Mouse (Mus musculus) gastrocnemius, adult 18-20 months (tissue): ENCODE measurements around the gene Dad1. TPM values are rescaled to one million over a fixed set of nuclear protein-coding genes. Genes with fewer than 3 reads are reported as not detected.
"Not testable (repeated sequence)": the region's sequence is repeated elsewhere in the genome, so short reads cannot be mapped to it uniquely, and the experiment has no call there.

Source experiments
- DNase-seq: peaks from one replicate; pipeline ENCODE4 v3.0.0; 2021; ENCODE audit warnings: low spot score
- total RNA-seq, 2 experiments: library from RNA; stranded (reverse); gene quantifications; 2 replicates each; pipeline ENCODE4 v1.2.3; 2021

Gene Dad1
- total RNA-seq, 2 experiments from 2014 or later: 66.6 to 77.4 TPM

DNA sequence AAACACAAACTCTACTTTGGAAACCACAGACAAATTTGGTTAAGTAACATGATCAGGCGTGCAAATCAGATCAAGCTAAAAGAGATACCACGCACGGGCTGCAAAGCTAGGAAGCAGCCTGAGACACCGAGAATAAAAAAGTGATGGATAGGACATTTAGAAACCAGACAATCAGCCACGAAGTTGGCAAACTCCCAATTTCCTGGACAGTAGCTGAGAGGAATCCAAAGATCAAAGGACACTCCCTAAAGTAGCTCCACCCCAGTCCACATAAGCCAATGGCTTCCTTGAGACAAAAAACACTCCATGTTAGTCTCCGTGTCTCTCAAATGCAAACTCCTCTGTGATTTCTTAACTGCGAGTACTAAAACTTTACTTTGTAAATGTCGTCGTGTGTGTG, 4.6 kb downstream of the Dad1 start:
- no peak for DNase-seq

DNA sequence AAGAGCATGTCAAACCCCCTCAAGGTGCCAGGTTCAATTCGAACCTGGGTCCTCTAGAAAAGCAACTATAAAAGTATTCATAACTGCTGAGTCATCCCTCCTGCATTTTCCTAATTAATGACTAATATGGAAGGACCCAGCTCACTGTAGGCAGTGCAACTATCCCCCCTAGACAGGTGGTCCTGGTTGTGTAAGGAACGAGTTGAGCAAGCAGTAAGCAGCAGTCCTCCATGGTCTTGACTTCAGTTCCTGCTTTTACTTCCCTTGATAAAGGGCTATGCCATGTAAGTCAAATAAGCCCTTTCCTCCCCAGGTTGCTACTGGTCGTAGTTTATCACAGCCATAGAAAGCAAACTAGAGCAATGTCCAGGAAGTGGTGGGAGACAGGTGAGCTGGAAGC, 7.7 kb downstream of the Dad1 start:
- no peak for DNase-seq

DNA sequence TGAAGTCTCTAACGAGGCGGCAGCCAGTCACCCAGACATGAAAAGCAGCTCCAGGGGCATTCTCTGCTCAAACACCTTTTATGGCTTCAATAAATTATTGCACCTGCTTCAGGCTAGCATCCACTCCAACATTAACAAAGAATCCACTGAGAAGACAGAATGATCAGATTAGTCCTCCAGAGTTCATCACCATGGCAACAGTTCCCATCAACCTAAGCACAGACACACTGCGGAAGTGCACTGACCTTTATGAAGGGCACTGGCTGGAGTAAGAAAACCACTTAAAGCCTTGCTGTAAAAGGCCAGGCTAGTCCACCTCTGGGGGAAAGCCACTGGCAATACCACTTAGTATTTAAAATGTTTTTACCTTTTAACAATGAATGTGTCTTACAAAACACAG, 9.7 kb downstream of the Dad1 start:
- no peak for DNase-seq

DNA sequence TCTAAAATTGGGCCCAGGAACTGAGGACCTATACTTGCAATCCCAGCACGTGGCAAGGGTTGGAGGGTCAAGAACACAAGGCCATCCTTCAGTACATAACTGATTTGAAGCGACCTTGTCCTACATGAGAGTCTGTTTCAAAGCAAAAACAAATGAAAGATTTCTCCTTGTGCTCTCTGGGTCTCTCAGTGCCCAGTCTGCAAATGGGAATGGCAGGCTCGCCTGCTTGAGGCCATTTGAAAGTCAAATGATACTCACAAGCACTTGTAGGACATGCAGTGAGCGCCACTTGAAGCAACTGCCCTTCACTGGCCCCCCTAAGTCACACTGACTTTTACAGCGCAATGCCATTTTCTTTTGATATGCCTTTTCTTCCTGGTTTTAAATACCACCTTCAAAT, 13.4 kb downstream of the Dad1 start:
- no peak for DNase-seq

DNA sequence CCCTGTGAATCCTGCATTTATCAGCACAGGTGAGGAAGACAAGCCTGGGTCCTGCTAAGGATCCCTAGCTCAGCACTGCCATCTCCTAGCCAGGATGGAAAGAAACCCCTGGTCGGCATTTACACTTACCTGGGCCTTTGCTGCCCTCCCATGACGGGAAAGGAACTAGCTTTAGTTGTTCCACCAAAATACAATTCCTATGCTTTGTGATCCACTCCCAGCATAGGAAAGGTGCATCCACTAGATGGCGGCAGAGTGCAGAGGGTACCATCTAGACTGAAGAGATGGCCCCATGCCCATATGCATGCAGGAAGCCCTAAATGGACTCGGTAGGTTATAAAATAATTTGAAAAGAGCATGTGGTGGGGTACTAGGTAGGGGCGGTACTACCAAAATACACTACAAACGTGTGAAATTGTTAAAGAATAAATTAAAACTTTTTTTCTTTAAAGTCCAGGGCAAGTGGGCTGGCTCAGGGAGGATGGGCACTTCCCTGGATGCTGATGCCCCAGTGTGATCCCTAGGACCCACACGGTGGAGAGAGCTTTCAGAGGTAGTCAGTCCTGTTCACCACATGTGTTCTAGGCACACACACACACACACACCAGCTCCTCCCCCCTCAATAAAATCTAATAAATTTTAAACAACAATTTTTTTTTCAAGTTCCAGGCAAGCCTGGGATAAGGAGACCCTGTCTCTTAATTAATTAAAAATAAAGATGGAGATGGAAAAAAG, 14.7 kb downstream of the Dad1 start:
- DNase-seq: peak; percentile 82

DNA sequence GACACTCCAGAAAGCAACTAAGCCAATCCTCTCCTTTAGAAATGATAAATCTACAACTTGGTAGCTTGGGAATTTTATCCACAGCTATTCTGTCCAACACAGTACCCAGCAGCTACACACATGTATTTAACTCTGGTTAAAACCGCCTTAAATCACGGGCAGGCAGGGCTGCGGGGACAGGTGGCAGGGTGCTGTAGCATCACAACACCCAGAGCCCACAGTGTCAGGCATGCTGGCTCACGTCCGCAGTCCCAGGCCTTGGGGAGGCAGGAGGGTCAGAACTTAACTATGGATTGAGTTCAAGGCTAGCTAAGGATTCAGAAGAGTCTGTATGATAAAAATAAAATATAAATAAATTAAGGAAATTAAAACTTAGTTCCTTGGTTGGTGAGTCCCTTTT, 17.0 kb downstream of the Dad1 start:
- no peak for DNase-seq

DNA sequence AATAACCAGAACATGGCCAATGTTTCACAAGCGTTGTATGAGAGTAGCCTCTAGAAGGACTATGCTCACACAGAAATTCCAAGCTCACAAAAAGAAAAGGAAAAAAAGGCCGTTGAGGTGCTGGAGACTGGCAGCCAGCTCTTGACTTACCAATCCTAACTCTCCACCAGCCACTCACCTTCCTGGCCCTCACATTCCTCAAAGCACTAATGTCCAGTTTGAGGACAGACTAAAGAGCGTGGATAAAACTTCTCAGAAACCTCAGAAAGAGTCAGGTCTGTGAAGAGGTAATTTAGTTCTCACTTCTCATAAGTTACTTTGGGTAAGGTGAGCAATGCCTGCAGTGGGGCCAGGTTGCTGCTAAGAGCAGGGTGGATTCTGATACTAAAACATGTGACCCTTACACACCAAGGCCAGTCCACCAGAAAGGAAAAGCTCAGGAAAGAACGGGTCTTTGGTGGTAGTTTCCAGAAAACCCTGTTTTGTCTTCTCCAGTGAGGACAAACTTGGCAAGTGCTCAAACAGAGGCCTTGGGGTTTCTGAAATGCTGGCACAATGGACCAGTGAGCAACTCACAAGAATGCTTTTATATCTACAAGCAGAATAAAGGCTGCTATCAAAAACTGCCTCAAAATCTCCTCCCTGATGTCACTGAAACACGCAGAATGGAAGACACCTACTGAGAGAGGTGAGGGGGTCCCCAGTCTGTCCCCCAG, 17.9 kb downstream of the Dad1 start:
- no peak for DNase-seq

DNA sequence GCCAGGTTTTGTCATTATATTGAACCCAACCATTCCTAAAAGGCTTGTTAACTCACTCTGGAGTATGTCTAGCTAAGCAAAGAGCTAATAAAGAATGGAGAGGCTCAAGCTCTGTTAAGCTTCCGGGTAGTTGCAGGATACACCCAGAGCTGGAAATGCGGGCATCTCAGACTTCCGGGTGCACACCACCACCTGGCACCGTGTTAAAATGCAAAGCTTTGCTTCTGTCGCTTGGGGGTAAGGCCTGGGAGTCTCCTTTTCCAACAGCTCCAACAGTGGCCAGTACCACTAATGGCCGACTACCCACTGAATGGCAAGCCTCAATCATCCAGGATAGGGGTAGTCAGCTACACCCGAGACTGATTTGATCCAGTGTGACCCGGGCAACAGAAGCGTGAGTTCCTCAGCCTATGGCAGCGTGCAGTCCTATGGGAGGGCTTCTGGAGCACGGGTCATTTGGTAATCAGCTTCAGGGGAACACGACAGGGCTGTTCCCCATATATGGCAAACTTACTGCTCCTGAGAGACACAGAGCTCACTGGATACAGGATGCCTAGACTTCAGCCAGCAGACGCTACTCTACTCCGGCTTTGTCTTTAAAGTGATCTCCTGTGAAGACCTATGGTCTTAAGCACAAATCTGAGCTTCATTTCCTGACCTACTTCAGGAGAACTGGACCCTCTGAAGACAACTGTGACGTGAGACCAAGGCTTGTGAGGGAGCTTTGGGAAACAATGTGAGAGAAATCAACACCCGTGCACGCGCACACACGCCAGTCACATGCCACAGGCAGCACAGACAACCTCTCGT, 19.5 kb downstream of the Dad1 start:
- no peak for DNase-seq

DNA sequence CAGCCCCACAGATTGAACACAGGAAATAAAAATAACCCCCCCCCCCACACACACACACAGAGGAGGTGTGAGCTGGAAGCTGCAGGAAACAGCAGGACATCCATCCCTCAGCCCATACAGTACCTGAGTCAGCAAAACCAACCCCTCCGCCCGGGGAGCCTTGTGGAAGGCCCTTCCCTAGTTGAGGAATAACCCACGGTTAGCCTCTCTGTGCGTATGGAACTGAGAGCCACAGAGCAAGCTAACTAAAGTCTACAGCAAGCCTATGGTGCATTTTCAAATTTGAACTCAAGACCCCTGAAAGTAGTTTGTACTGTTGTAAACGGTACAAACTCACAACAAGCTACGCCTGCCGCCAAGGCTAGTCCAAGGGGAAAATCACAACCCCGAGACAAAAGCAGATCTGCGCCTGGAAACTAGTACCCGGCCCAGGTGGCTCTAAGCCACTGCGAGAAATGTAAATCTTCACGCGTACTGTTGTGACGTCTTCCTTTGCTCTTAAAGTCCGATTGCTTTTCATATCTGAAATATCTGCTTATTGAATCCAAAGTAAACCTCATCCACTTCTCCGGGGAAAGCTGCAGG, 20.3 kb downstream of the Dad1 start:
- no peak for DNase-seq

DNA sequence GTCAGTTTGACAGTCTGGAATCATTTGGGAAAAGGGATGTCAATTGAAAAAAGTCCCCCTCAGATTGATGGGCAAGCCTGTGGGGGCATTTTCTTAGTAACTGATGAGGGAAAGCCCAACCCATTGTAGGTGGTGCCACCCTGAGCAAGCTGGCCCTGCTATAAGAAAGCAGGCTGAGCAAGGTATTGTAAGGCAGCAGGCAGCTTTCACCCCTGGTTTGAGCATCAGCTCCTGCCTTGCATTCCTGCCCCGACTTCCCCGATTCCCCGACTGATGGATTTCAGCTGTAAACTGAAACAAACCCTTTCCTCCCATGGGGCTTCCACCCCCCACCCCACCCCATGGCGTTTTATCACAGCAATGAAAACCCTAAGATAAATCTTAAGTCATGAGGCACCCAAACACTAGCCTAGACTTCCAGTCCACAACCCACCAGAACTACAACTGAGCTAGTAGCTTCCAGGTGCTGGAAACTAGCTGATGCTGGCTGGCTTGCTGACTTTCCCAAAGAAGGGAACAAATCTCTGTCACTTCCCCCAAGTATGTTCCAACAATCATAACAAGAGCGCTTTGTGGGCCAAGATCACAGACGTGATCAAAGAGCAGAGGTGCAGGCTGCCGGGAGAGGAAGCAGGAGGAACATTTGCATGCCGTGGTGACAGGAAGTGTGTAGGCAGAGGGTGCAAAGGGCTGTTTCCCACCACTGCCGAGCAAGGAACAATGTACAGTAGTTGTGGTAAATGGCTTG, 20.9 kb downstream of the Dad1 start:
- DNase-seq: peak; percentile 18

DNA sequence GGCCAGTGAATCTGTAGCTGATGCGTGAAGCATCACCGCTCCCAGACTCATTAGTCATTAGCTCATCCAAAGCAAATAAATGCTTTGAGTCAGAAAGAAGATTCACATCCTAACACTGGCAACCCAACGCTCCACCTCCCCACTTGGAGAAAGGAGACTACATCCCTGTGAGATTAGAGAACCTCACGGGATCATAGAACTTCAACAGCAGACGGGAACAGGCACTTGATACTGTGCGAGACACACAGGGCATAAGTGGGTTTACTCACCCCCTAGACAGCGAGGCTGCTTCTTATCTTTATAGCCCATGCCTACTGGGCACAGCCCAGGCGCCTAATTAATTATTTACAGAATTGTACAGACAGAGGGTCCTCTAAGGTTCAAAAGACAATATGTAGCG, 21.8 kb downstream of the Dad1 start:
- no peak for DNase-seq

DNA sequence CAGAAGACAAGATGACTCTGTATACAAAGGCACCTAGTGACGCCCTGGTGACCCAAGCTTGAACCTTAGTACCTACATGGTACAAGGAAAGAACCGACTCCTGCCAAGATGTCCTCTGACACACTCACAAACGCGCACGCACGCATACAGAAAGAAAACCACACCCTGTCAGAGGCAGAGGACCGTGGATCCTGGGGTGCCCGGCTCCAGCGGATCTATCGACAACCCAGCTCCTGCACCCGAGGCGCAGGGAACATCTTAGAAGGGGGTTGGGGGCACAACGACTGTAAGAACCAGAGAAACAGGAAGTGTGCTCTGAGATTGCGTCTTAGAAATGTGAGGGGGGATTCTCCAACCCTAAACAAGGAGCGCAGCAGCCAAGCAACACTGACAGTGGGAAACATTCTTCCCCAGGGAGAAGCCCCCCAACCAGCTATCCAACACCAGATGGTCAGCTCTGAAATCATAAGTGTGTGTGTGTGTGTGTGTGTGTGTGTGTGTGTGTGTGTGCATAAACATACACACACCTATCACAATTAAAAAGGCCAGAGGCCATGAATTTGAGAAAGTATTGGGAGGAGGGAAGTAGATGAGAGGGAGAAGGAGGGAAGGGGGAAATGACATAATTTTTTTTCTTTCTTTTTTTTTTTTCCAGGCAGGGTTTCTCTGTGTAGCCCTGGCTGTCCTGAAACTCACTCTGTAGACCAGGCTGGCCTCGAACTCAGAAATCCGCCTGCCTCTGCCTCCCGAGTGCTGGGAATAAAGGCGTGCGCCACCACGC, 22.5 kb downstream of the Dad1 start:
- DNase-seq: no peak

DNA sequence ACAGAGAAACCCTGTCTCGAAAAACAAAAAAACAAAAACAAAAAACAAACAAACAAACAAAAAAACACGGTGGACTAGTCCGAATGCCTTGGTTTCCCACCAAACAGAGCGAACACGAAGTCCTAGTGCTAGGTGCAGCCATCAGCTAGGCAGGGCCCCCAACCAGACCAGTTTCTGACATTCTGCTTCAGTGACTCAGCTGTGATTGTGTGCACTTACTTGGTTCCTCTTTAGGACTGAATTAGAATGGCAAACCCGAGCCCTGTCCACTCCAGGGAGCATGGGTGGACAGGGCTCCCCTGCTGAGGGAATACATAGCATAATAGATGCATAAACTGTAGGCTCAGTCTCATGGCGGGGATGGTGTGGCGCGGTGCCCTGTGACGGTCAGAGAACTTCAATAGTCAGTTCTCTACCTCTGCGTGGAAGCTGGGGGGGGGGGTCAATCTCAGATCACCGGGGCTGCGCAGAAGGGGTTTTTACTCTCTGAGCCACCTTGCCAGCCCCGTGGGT, 23.2 kb downstream of the Dad1 start:
- DNase-seq: no peak

DNA sequence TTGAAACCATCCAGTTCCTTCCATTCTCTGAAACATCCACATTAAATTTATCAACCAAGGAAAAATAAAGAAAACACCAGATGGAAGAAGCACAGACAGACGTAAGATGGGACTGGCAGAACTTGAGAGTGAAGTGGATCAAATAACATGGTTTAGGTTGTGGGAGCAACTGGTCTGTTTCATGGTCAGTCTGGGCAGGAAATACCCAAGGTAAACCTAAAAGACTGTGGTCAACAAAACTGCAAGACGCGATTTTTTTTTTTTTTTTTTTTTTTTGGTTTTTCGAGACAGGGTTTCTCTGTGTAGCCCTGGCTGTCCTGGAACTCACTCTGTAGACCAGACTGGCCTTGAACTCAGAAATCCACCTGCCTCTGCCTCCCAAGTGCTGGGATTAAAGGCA, 24.1 kb downstream of the Dad1 start:
- not testable (repeated sequence) for DNase-seq

DNA sequence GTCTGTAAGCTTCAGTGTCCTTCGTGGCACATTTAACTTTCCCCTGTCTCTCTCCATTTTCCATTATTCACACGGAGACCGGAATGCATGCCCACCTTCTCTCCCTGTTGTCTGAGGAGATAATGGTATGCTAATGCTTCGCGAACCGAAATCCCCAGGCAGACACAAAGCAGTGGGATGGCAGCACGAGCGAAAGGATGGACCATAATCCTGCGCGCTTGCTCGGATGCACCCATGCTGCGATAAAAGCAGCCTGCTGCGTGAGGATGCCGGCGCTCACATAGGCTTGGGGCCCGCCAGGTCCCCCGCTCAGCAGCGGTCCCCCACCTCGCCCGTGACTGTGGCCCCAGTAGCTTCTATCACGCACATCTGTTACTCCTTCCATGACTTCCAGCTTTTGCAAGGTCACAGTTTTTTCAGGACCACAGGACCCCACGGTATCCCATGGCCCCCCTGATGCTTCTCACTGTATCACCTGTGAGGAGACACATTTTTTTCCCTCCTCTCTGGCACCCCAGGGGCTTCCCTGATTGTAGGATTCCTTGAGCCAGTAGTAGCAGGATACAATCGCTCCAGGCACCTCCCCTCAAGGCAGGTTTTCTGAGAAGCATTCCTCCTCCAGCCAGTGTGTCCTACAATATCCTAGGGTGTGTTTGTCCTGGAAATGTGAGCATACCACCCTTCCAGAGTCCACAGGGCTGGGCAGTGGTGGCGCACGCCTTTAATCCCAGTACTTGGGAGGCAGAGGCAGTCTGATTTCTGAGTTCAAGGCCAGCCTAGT, 24.8 kb downstream of the Dad1 start:
- DNase-seq: no peak

DNA sequence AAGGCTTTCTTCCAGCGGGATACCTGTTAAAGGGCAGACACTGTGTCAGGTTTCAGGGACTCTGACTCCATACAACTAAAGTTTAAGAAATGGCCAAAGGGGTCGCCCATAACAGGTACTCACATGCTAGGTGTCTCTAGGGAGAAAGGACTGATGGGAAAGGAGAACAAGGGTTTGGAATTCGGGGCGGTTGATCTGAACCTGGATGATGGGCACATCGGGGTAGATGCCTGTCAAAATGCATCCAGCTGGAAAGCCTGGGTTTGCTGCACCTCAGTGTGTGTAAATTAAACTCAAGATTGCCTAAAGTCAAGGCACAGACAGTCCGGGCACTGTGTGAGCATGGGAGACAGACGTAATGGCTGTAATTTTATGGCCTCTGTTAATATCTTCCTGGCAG, 25.4 kb downstream of the Dad1 start:
- DNase-seq: no peak

DNA sequence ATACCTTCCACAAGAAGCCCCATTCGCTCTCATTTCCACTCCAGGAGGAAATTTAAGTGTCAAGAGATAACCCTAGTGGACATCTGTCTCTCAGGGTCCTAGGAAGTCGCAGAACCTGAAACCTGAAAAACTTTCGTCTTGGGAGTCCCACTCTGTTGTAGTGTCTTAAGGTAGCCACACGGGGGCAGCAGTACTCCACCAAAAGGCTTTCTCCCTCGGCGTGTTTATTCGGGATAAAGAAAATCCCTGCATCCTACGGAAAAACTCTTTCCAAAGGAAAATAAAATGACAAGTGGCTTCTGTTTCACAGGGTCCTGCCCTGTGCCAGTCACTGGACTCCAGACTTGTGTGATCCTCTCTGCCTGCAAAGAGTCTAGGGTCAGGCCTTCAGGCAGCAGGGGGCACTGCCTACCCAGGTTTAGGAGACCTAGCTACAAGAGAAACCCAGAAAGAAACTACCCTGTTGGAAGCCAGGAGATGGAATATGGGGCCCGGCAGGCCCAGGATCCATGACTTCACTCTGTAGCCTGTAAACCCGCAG, 25.9 kb downstream of the Dad1 start:
- DNase-seq: peak; percentile 54

DNA sequence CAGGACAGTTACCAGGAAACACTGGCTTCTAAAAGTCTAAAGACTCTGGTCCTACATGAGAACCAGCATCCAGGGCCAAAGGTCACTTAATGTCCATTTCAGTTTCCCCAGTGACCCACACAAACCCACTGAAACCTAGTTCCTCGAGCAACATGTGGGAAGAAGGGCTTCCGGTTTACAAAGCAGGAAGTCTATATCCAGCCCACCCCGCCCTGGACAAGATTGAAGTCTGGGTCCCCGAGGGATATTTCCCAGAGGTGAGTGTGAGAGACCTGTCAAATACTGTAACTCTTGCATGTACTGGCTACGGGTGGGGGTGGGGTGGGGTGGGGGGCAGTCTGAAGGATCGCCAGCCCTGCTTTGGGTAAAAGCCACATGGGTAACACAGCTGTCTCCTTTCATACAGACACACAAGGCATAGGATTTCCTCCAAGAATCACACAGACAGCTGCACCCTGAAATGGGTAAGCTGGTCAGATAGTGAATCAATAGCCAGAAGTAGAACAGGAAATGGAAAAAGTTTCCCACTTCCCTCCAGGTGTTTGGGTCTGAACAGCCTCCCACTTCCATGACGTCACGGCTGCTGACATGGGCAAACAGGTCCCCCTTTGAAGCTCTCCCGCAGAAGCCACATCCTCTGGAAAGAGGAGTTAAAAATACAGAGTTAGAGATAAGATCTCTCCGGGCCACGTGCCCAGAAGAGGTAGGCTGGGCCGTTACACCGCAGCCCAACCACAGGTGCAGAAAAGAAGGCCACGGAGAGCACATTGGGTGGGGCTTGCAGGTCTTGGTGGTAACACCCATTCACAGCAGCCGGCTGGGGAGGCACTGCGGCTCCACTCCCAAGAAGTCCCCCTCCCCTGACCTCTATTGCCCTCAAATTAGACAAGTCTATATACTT, 26.7 kb downstream of the Dad1 start:
- peak; percentile 14 for DNase-seq
